Mouse (Mus musculus) testis, adult 2 months (tissue): ENCODE results near the gene Nktr.

Source experiments
- CTCF ChIP-seq: fragments of 200-500 bp; IDR thresholded peaks from 2 replicates; pipeline ENCODE4 v1.5.1; 2012; ENCODE audit warnings: low read depth, mild to moderate bottlenecking, inconsistent platforms, low read length, moderate library complexity; ENCODE audit not compliant: control insufficient read depth, insufficient read depth, insufficient replicate concordance
- POLR2A ChIP-seq: fragments of 200-500 bp; IDR thresholded peaks from 2 replicates; pipeline ENCODE4 v1.6.1; 2012; ENCODE audit warnings: low read depth, mild to moderate bottlenecking, inconsistent platforms, low read length, moderate library complexity; ENCODE audit not compliant: control insufficient read depth

GRCm38 (mm10) chr9:121797722-121798121 lies 78.8 kb downstream of the Nktr start:
- TF ChIP-seq POLR2A, result no peak
- TF ChIP-seq CTCF, result no peak
